Mouse (Mus musculus): ENCODE results near the gene Tmem253.

DNA sequence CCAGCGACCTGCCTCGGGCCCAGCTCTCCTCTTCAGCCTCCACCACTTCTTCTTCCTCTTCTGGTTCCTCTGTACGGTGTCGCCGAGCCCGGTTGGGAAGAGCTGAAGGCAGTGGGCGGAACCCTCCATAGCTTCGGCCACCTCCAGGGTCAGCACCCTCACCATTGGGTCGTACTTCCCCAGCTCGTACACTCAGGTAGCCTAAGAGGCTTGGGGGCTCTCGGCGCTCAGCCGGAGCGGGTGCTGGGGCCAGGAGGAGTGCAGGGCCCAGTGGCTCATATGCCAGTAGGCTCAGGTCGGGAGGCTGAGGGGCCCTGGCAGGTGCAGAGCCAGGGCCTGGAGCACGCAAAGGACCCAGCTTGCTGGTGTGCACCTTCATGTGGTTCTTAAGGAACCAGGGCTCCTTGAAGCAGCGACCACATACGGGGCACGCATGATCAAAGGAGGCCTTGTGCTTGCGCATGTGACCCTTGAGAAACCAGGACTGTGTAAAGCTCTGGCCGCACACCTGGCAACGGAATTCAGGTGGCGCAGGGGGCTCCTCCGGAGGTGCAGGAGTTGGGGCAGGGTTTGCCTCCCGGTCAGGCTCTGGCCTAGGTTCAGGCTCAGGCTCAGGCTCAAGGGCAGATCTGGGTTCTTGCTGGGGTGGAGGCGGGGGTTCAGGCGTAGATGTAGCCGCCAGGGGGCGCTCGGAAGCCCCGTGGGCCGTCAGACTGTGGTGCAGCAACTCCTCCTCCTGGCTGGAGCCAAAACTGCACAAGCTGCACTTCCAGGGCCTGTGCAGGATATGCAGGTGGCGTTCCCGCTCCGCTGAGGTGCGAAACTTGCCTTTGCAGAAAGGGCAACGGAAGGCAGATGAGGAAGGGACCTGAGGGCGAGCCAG, 6.9 kb upstream of the Tmem253 start:
- TF ChIP-seq GATA1 (IDR thresholded peaks at IDR 0.05; ENCODE audit: low read length) (no peak), TAL1 (IDR thresholded peaks at IDR 0.05; ENCODE audit: low read length) (no peak)

Data from erythroblast, embryonic 14.5 days (primary cell).